Comparison of ENCODE assay signal across 12 mouse cellular contexts in genomic region chr3:145899832-145900231, GRCm38 (mm10). TPM values are rescaled to one million over a fixed set of nuclear protein-coding genes. Genes with fewer than 3 reads are reported as not detected.
DNase-seq lines count a peak whose midpoint lies in the region; ATAC-seq and TF ChIP-seq lines count a peak whose summit lies in the region.
"Had no signal": no experiment of that assay in that cellular context is flagged by ENCODE, and none has a peak within 500 bp of the region (broad histone marks: within the 10 kb centered on the region; RNA-seq: fewer than 3 reads in every experiment).

No protein-coding gene starts in this region.

- no peaks in the 10 kb centered on the region for H3K27me3 ChIP-seq in forebrain, embryonic 15.5 days
- no peaks in the 10 kb centered on the region for H3K27me3 ChIP-seq in forebrain, embryonic 11.5 days (ENCODE audit: control insufficient read depth, insufficient read depth, low read length)
- H3K27me3 ChIP-seq in liver, adult 2 months (ENCODE audit: control insufficient read depth, insufficient read depth, low read length): no peaks in the 10 kb centered on the region
- no peaks in the 10 kb centered on the region for H3K27me3 ChIP-seq in liver, embryonic 12.5 days (replicated peaks)
- H3K27me3 ChIP-seq in heart, embryonic 10.5 days (ENCODE audit: insufficient read depth, poor library complexity, severe bottlenecking): no peaks in the 10 kb centered on the region
- H3K27me3 ChIP-seq: limb, embryonic 12.5 days had no signal

- DNase-seq in forebrain, embryonic 11.5 days (ENCODE audit: low spot score): no peak
- DNase-seq in liver, adult 2 months (ENCODE audit: extremely low read depth, low read depth, low spot score): peak; percentile 75
- no peak for DNase-seq in heart, embryonic 10.5 days (ENCODE audit: low spot score)
- DNase-seq in skeletal muscle tissue, adult 2 months (ENCODE audit: low read depth, low spot score): peak; percentile 71
- DNase-seq in urinary bladder, postnatal 4 days (ENCODE audit: low spot score in 2 of 2): no peak
- no peak for DNase-seq in adrenal gland, adult 18-20 months (ENCODE audit: low spot score in 2 of 2)

- TF ChIP-seq POLR2A in liver, adult 2 months (IDR thresholded peaks at IDR 0.05; ENCODE audit: extremely low read depth, insufficient read depth, low read length): no peak

- H3K27ac ChIP-seq in forebrain, embryonic 15.5 days (replicated peaks): no peak overlapping the region
- H3K27ac ChIP-seq in forebrain, embryonic 11.5 days (ENCODE audit: low read depth, low read length): no peak overlapping the region
- no peak overlapping the region for H3K27ac ChIP-seq in liver, adult 2 months (replicated peaks; ENCODE audit: insufficient read depth, low read depth, low read length)
- H3K27ac ChIP-seq in liver, embryonic 12.5 days: no peak overlapping the region
- H3K27ac ChIP-seq in heart, embryonic 10.5 days: peak overlapping the region; percentile 75
- H3K27ac ChIP-seq: layer of hippocampus, adult 2 months; limb, embryonic 12.5 days; midbrain, embryonic 12.5 days had no signal

- H3K36me3 ChIP-seq in forebrain, embryonic 15.5 days: no peaks in the 10 kb centered on the region
- H3K36me3 ChIP-seq in forebrain, embryonic 11.5 days (ENCODE audit: control insufficient read depth, insufficient read depth, low read length): no peaks in the 10 kb centered on the region
- H3K36me3 ChIP-seq in liver, adult 2 months (ENCODE audit: control insufficient read depth, insufficient read depth, low read length): no peaks in the 10 kb centered on the region
- no peaks in the 10 kb centered on the region for H3K36me3 ChIP-seq in liver, embryonic 12.5 days
- H3K36me3 ChIP-seq in heart, embryonic 10.5 days: no peaks in the 10 kb centered on the region
- H3K36me3 ChIP-seq: limb, embryonic 12.5 days; midbrain, embryonic 12.5 days had no signal

- no peak overlapping the region for H3K4me3 ChIP-seq in forebrain, embryonic 15.5 days
- H3K4me3 ChIP-seq in forebrain, embryonic 11.5 days (ENCODE audit: low read depth, low read length): no peak overlapping the region
- H3K4me3 ChIP-seq in liver, adult 2 months (ENCODE audit: insufficient read depth, low read depth, low read length): no peak overlapping the region
- no peak overlapping the region for H3K4me3 ChIP-seq in liver, embryonic 12.5 days
- H3K4me3 ChIP-seq in heart, embryonic 10.5 days: no peak overlapping the region
- H3K4me3 ChIP-seq: layer of hippocampus, adult 2 months; limb, embryonic 12.5 days; midbrain, embryonic 12.5 days had no signal

- no peaks in the 10 kb centered on the region for H3K79me2 ChIP-seq in liver, adult 2 months (ENCODE audit: control insufficient read depth, insufficient read depth, low read length)

- 63% methylated on average over 8 of the region's 8 CpGs for WGBS in forebrain, embryonic 15.5 days
- 93% methylated on average over 8 of the region's 8 CpGs for WGBS in forebrain, embryonic 11.5 days
- WGBS in liver, adult 2 months: 46% methylated on average over 8 of the region's 8 CpGs
- 80% methylated on average over 8 of the region's 8 CpGs for WGBS in liver, embryonic 12.5 days (ENCODE audit: insufficient replicate concordance)
- 66% methylated on average over 8 of the region's 8 CpGs for WGBS in heart, embryonic 10.5 days

- peaks cover 18% of the 10 kb centered on the region for H3K4me1 ChIP-seq in forebrain, embryonic 15.5 days
- 0 out of 2 replicates have a peak, but pooled peaks cover 1% of the 10 kb centered on the region for H3K4me1 ChIP-seq in forebrain, embryonic 11.5 days (replicated peaks; ENCODE audit: control insufficient read depth, insufficient read depth, low read length)
- H3K4me1 ChIP-seq in liver, adult 2 months (ENCODE audit: control insufficient read depth, insufficient read depth, low read length): no peaks in the 10 kb centered on the region
- H3K4me1 ChIP-seq in liver, embryonic 12.5 days: no peaks in the 10 kb centered on the region
- H3K4me1 ChIP-seq in heart, embryonic 10.5 days: peaks cover 33% of the 10 kb centered on the region
- H3K4me1 ChIP-seq: limb, embryonic 12.5 days; midbrain, embryonic 12.5 days had no signal

- no peak overlapping the region for H3K4me2 ChIP-seq in forebrain, embryonic 15.5 days (replicated peaks)
- H3K4me2 ChIP-seq in forebrain, embryonic 11.5 days (ENCODE audit: low read depth, low read length, severe bottlenecking): no peak overlapping the region
- H3K4me2 ChIP-seq in liver, embryonic 12.5 days: no peak overlapping the region
- H3K4me2 ChIP-seq: limb, embryonic 12.5 days; midbrain, embryonic 12.5 days had no signal

- peak; percentile 23; the same call in 1 of the 2 replicates for ATAC-seq in forebrain, embryonic 15.5 days (replicated peaks)
- no peak for ATAC-seq in forebrain, embryonic 11.5 days (replicated peaks; ENCODE audit: low FRiP score)
- no peak for ATAC-seq in liver, embryonic 12.5 days
- ATAC-seq: lung, postnatal 0 days had no signal

- H3K9ac ChIP-seq in forebrain, embryonic 15.5 days (replicated peaks): no peak overlapping the region
- H3K9ac ChIP-seq in forebrain, embryonic 11.5 days (ENCODE audit: low read length): no peak overlapping the region
- H3K9ac ChIP-seq in liver, adult 2 months (ENCODE audit: low read depth, low read length): no peak overlapping the region
- no peak overlapping the region for H3K9ac ChIP-seq in liver, embryonic 12.5 days
- H3K9ac ChIP-seq: limb, embryonic 12.5 days; midbrain, embryonic 12.5 days had no signal

- TF ChIP-seq CTCF in liver, adult 2 months (IDR thresholded peaks at IDR 0.05; ENCODE audit: low read depth, low read length): no peak

- H3K9me3 ChIP-seq in forebrain, embryonic 15.5 days: no peaks in the 10 kb centered on the region
- no peaks in the 10 kb centered on the region for H3K9me3 ChIP-seq in forebrain, embryonic 11.5 days (ENCODE audit: control insufficient read depth, low read length)
- no peaks in the 10 kb centered on the region for H3K9me3 ChIP-seq in liver, embryonic 12.5 days (replicated peaks)
- no peaks in the 10 kb centered on the region for H3K9me3 ChIP-seq in heart, embryonic 10.5 days
- H3K9me3 ChIP-seq: limb, embryonic 12.5 days; midbrain, embryonic 12.5 days had no signal

RNA-seq across cellular contexts. Expression of gene Bcl10, which starts 22.8 kb away (rescaled TPM):
- 41.3 and 42.4 TPM in 2 replicates for polyA plus RNA-seq in forebrain, embryonic 15.5 days (2015; fragmentation: Nextera tagmentation; extraction: Ambion mirVana)
- polyA plus RNA-seq in forebrain, embryonic 11.5 days (2014; fragmentation: Nextera tagmentation; extraction: Ambion mirVana): 52.0 and 55.4 TPM in 2 replicates
- total RNA-seq in liver, adult 2 months (2014; rRNA removed): 12.0 and 15.3 TPM in 2 replicates
- 4.7 and 5.7 TPM in 2 replicates for polyA plus RNA-seq in liver, adult 2 months (2012; rRNA removed)
- polyA plus RNA-seq in liver, embryonic 12.5 days (2016; fragmentation: Nextera tagmentation; extraction: Ambion mirVana): 25.0 and 26.0 TPM in 2 replicates
- 39.1 and 41.1 TPM in 2 replicates for polyA plus RNA-seq in heart, embryonic 10.5 days (2016; fragmentation: Nextera tagmentation; extraction: Ambion mirVana)
- total RNA-seq in adrenal gland, adult 18-20 months (2021): 10 to 100 TPM; 22.3 to 24.9 TPM

RNA-seq across cellular contexts. Expression of gene 2410004B18Rik, which starts 38.0 kb away (rescaled TPM):
- 71.1 and 80.1 TPM in 2 replicates for polyA plus RNA-seq in forebrain, embryonic 15.5 days (2015; fragmentation: Nextera tagmentation; extraction: Ambion mirVana)
- 57.6 and 59.5 TPM in 2 replicates for polyA plus RNA-seq in forebrain, embryonic 11.5 days (2014; fragmentation: Nextera tagmentation; extraction: Ambion mirVana)
- 6.7 and 8.2 TPM in 2 replicates for total RNA-seq in liver, adult 2 months (2014; rRNA removed)
- 3.6 and 3.7 TPM in 2 replicates for polyA plus RNA-seq in liver, adult 2 months (2012; rRNA removed)
- polyA plus RNA-seq in liver, embryonic 12.5 days (2016; fragmentation: Nextera tagmentation; extraction: Ambion mirVana): 25.6 and 27.4 TPM in 2 replicates
- 43.3 and 55.7 TPM in 2 replicates for polyA plus RNA-seq in heart, embryonic 10.5 days (2016; fragmentation: Nextera tagmentation; extraction: Ambion mirVana)
- 10 to 100 TPM; 21.2 to 23.1 TPM for total RNA-seq in adrenal gland, adult 18-20 months (2021)

Comparison
In these comparisons a context has a peak if more than half of its experiments do, and no peak if none do; other contexts are left out.
1. DNase-seq: peak in liver, adult 2 months (single experiment) and skeletal muscle tissue, adult 2 months (single experiment); none in forebrain, embryonic 11.5 days (single experiment), heart, embryonic 10.5 days (single experiment), urinary bladder, postnatal 4 days (0 of 2) and adrenal gland, adult 18-20 months (0 of 2).